Mouse (Mus musculus) hindbrain, embryonic 13.5 days (tissue): Measurements from ENCODE around the gene Spats1. TPM values are rescaled to one million over a fixed set of nuclear protein-coding genes. Genes with fewer than 3 reads are reported as not detected.
A peak's percentile ranks its signal among the peaks of the same experiment; 100 is the strongest.
"Not testable (repeated sequence)": the region's sequence is repeated elsewhere in the genome, so short reads cannot be mapped to it uniquely, and the experiment has no call there.

Source experiments
- ATAC-seq: fragments of 200-750 bp; cut with Nextera tagmentation; 2 replicates; pipeline ENCODE4 v1.8.0; 2017; ENCODE audit warnings: moderate TSS enrichment; ENCODE audit not compliant: low FRiP score
- H3K27ac ChIP-seq: fragments of 300-500 bp; sonication (generic); 2 replicates; pipeline ENCODE4 v1.5.1; 2015; ENCODE audit warnings: inconsistent platforms, mild to moderate bottlenecking, moderate library complexity
- H3K27me3 ChIP-seq: fragments of 300-500 bp; sonication (generic); 2 replicates; pipeline ENCODE4 v1.6.1; 2015; ENCODE audit warnings: mild to moderate bottlenecking, inconsistent platforms
- H3K36me3 ChIP-seq: fragments of 300-500 bp; sonication (generic); 2 replicates; pipeline ENCODE4 v1.6.1; 2015; ENCODE audit warnings: mild to moderate bottlenecking, inconsistent platforms
- H3K4me1 ChIP-seq: fragments of 300-500 bp; sonication (generic); replicated peaks from 2 replicates; pipeline ENCODE4 v1.6.1; 2015; ENCODE audit warnings: inconsistent platforms
- H3K4me2 ChIP-seq: fragments of 300-500 bp; sonication (generic); 2 replicates; pipeline ENCODE4 v1.6.1; 2015; ENCODE audit warnings: inconsistent platforms, mild to moderate bottlenecking, moderate library complexity
- H3K4me3 ChIP-seq: fragments of 300-500 bp; sonication (generic); 2 replicates; pipeline ENCODE4 v1.5.1; 2015; ENCODE audit warnings: mild to moderate bottlenecking, inconsistent platforms
- H3K9ac ChIP-seq: fragments of 300-500 bp; sonication (generic); 2 replicates; pipeline ENCODE4 v1.6.1; 2015; ENCODE audit warnings: mild to moderate bottlenecking, inconsistent platforms
- H3K9me3 ChIP-seq: fragments of 300-500 bp; sonication (generic); 2 replicates; pipeline ENCODE4 v1.6.1; 2016; ENCODE audit warnings: inconsistent platforms
- WGBS: fragments of 180-500 bp; shearing (Covaris S2); methylation state at CpG from one replicate; pipeline ENCODE4 v1.1.7; 2015; 5-methylcytosine and 5-hydroxymethylcytosine counted together
- polyA plus RNA-seq: library from polyadenylated mRNA; unstranded; fragments of >200 nt; fragmentation: Nextera tagmentation; extraction: Ambion mirVana; gene quantifications from 2 replicates; pipeline ENCODE4 v1.2.1, GENCODE M21; 2015

Gene Spats1
- polyA plus RNA-seq, 1 experiment from 2014 or later = 2.1 TPM

GRCm38 (mm10) chr17:45456260-45457152 is 18.7 kb downstream of the Spats1 start:
- 0 out of 2 replicates have a peak, but pooled peaks have one; percentile 24 for ATAC-seq
- H3K27me3 ChIP-seq = no peaks in the 10 kb centered on the region
- no peak overlapping the region for H3K4me3 ChIP-seq
- no peaks in the 10 kb centered on the region for H3K36me3 ChIP-seq
- peak overlapping the region; percentile 78 for H3K27ac ChIP-seq
- peak overlapping the region; percentile 43; the same call in 1 of the 2 replicates for H3K9ac ChIP-seq
- WGBS = 32% methylated on average over 13 of the region's 13 CpGs
- no peaks in the 10 kb centered on the region for H3K9me3 ChIP-seq
- peaks cover 14% of the 10 kb centered on the region for H3K4me1 ChIP-seq
- H3K4me2 ChIP-seq = 0 out of 2 replicates have a peak overlapping the region, but pooled peaks have one; percentile 6

DNA sequence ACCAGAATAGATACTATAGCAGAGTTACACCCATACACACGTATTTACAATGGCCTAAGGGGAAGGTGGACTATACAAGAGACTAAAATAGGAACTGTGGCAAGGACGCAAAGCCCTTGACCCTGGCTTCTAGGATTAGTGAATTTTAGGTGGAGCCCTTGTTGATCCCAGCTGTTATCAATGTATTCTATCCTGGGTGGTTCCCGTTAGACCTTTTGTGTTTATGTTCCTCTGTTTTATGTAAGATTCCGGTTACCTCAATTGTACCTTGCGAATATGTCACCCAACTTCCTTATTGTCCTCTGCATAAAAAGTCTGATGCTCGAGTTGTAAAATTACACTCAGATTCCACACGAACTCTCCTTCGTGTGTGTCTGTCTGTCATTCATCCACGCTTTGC is 19.4 kb downstream of the Spats1 start:
- not testable (repeated sequence) for H3K4me3 ChIP-seq, H3K27me3 ChIP-seq, ATAC-seq, H3K9me3 ChIP-seq, H3K4me2 ChIP-seq, H3K36me3 ChIP-seq, H3K9ac ChIP-seq, H3K27ac ChIP-seq
- peaks cover 14% of the 10 kb centered on the region for H3K4me1 ChIP-seq
- 79% methylated on average over 9 of the region's 9 CpGs for whole genome bisulfite sequencing

- Histone ChIP-seq H3K4me3 (no peak overlapping the region), H3K36me3 (no peaks in the 10 kb centered on the region), H3K27me3 (no peaks in the 10 kb centered on the region), H3K9ac (no peak overlapping the region), H3K4me2 (no peak overlapping the region), H3K9me3 (no peaks in the 10 kb centered on the region), H3K27ac (no peak overlapping the region), H3K4me1 (peaks cover 14% of the 10 kb centered on the region)
- 95% methylated on average over 2 of the region's 2 CpGs for WGBS
- ATAC-seq = no peak
Measured at GRCm38 (mm10) chr17:45454794-45455193, 20.4 kb downstream of the Spats1 start.

DNA sequence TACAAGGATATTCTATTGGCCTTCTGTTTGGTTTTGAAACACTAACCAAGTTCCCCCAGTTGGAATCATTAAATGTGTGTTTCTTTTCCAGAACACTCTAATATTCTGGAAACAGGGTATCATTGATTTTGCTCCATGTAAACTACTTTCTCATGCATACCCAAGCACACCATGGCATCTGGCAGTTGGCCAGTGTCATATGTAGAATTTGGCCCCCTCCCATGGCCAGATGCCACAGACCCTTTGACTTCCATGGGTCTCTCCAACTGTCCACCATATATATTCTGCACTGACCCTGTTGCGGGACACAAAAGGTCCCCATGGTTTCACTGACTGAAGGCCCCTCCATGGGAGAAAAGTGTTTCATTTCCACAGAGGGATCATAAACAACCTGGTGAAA is 22.9 kb downstream of the Spats1 start:
- H3K4me3 ChIP-seq = no peak overlapping the region
- no peak overlapping the region for H3K27ac ChIP-seq
- H3K4me2 ChIP-seq = no peak overlapping the region
- H3K9me3 ChIP-seq = no peaks in the 10 kb centered on the region
- ATAC-seq = no peak
- H3K9ac ChIP-seq = no peak overlapping the region
- H3K36me3 ChIP-seq = peaks cover 3% of the 10 kb centered on the region; the same call in 1 of the 2 replicates
- peaks cover 11% of the 10 kb centered on the region for H3K4me1 ChIP-seq
- WGBS = 100% methylated on average over 1 of the region's 1 CpGs
- no peaks in the 10 kb centered on the region for H3K27me3 ChIP-seq

DNA sequence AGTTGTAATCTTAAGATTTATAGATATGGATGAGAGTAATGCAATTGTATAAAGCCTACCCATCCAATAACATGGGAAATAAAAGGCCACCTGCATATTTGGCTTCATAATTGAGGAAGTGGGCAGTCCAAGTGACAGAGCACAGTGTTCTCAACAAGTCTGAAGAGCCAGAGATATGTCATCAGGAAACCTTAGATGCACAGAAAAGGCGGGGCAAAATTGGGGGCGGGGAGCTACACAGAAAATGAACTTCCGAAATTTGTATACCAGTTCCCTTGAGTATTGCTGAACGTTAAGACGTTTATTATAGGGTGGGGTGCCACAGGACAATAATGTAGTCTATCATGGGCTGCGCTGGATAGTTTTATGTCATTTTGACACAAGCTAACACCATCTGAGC is 25.1 kb downstream of the Spats1 start:
- Histone ChIP-seq H3K27me3 (no peaks in the 10 kb centered on the region), H3K27ac (no peak overlapping the region), H3K9ac (no peak overlapping the region), H3K4me2 (no peak overlapping the region), H3K36me3 (peaks cover 3% of the 10 kb centered on the region), H3K9me3 (no peaks in the 10 kb centered on the region), H3K4me3 (no peak overlapping the region), H3K4me1 (no peaks in the 10 kb centered on the region)
- ATAC-seq = no peak
- 94% methylated on average over 6 of the region's 6 CpGs for WGBS

GRCm38 (mm10) chr17:45449586-45449985 is 25.6 kb downstream of the Spats1 start:
- Histone ChIP-seq H3K4me3 (no peak overlapping the region), H3K27ac (no peak overlapping the region), H3K9ac (no peak overlapping the region), H3K4me1 (no peaks in the 10 kb centered on the region), H3K27me3 (no peaks in the 10 kb centered on the region), H3K36me3 (peaks cover 6% of the 10 kb centered on the region), H3K9me3 (no peaks in the 10 kb centered on the region), H3K4me2 (no peak overlapping the region)
- no peak for ATAC-seq
- 96% methylated on average over 8 of the region's 8 CpGs for WGBS

DNA sequence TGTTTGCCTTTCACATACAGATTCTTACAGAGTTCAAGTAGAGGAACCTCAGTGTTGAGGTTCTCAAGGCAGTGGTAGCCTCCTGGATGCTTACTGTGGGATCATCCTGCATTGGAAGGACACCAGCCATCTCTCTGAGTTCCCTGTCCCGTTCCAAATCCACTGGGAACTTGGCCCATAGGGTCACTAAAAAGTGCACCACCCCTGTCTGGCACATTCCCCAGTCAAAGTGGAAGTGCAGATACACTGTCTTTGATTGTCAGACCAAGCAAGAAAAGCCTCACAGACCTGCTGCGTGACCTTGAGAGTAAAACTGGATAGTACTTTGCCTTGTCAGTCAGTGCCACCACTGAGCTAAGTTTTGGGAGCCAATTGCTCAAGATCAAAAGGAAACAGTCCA is 28.2 kb downstream of the Spats1 start:
- 93% methylated on average over 2 of the region's 2 CpGs for WGBS
- no peaks in the 10 kb centered on the region for H3K4me1 ChIP-seq
- no peak overlapping the region for H3K9ac ChIP-seq

GRCm38 (mm10) chr17:45445923-45446322 is 29.3 kb downstream of the Spats1 start:
- Histone ChIP-seq H3K9ac (no peak overlapping the region), H3K9me3 (no peaks in the 10 kb centered on the region), H3K4me1 (no peaks in the 10 kb centered on the region), H3K27ac (no peak overlapping the region), H3K27me3 (no peaks in the 10 kb centered on the region), H3K36me3 (peaks cover 9% of the 10 kb centered on the region), H3K4me2 (no peak overlapping the region), H3K4me3 (no peak overlapping the region)
- ATAC-seq = no peak
- 89% methylated on average over 4 of the region's 4 CpGs for WGBS

More for the DNA sequence above, 28.2 kb downstream of the Spats1 start:
- no peak for ATAC-seq
- H3K27ac ChIP-seq = no peak overlapping the region
- no peak overlapping the region for H3K4me3 ChIP-seq
- peaks cover 9% of the 10 kb centered on the region for H3K36me3 ChIP-seq
- H3K27me3 ChIP-seq = no peaks in the 10 kb centered on the region
- no peak overlapping the region for H3K4me2 ChIP-seq
- no peaks in the 10 kb centered on the region for H3K9me3 ChIP-seq

DNA sequence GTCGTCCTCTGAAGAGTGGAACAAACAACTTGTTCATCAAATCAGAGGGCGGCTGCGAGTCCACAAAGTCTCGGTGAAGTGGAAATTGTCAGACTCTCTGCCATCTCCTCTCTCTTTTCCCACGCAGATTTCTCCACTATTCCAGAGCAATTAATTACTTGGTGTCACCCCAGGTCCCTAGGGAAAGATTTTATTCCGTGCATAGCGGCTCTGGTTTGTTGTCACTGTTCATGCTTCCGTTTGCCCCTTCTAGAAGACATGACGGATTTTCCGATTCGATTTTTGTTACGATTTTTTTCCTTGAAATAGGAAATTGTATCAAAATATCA is 41.0 kb downstream of the Spats1 start:
- WGBS = 9% methylated on average over 12 of the region's 12 CpGs
- Histone ChIP-seq H3K36me3 (peaks cover 9% of the 10 kb centered on the region), H3K27me3 (no peaks in the 10 kb centered on the region), H3K4me1 (peaks cover 32% of the 10 kb centered on the region), H3K4me3 (peak overlapping the region; percentile 84), H3K9me3 (no peaks in the 10 kb centered on the region), H3K4me2 (peak overlapping the region; percentile 76), H3K9ac (peak overlapping the region; percentile 87), H3K27ac (peak overlapping the region; percentile 94)
- ATAC-seq = no peak

DNA sequence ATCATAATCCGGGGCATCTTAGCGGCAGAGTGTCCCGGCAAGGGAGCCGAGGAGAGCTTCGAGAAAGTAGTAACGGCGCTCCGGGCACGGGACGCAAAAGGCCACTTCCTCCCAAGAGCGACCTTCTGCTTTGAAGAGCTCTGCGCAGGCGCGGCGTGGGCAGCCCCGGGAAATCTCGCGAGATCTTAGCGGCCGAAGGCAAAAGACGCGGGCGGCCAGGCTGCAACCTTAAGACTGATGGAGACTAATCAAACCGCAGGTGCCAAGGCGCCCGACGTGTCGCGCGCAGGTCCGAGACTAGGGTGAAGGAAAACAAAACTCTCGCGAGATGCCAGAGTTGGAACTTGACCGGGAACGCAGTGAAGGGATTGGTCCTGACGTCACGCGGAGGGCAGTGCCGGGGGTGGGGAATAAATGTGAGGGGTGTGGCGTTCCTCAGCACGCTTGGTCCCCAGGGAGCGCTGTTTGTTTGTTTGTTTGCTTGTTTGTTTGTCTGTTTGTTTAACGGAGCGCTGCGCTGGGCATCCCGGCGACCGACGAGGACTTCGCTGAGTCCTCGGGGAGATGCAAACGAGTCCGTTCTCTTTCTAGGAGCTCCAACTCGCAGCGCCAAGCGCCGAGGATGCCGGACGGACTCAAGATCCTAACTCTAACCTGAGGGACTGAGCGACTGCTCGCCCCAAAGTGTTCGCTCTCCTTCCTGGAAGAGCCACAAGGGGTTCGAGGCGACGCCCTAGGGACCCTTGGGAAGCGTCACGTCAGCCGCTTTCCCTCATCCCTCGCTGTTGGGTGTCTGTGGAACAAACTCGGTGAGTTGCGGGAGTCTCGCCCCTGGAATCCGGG is 41.6 kb downstream of the Spats1 start, which contains the start of gene Cdc5l:
TSS of gene Cdc5l (minus strand) at position 319 of the 843 bp plus-strand sequence.
- Histone ChIP-seq H3K9me3 (no peaks in the 10 kb centered on the region), H3K4me3 (peak within 1 kb of the TSS; percentile 84), H3K36me3 (peaks cover 6% of the 10 kb centered on the region), H3K4me2 (peak within 1 kb of the TSS; percentile 91), H3K27ac (peak within 1 kb of the TSS; percentile 94), H3K4me1 (peaks cover 32% of the 10 kb centered on the region), H3K9ac (peak within 1 kb of the TSS; percentile 87), H3K27me3 (no peaks in the 10 kb centered on the region)
- under 1% methylated on average over 73 of the region's 73 CpGs for WGBS
- ATAC-seq = peak; percentile 97

DNA sequence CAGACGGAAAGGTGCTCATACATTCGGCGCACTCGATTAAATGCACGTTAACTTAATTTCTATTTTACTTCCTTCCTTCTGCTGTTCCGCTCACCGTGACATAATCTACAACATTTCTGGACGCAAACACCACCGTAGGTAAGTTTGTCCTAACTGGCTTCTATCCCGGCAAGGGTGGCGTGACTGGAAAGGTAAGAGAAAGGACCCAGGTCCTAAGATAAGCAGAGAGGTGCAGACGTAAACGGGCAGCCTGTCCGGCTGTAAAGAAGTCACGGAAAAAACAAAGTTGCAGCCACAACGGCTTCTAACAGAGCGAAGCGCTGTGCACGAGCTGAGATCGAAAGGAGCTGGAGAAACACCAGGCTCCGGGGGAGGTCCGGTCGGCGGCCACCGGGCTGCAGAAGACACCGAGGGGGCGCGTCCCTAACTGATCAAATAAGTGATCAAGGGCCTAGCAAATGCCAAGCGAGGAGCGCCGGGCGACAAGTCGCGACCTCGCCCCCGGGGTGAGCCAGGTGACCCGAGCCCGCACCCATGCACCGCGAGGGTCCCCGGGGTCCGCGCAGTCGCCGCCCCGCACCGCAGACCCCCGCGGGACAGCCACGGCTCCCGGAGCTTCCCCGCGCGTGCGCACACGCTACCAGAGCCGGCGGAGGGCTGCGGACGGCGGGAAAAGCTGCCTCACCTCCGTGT is 42.4 kb downstream of the Spats1 start:
- peaks cover 32% of the 10 kb centered on the region for H3K4me1 ChIP-seq
- WGBS = under 1% methylated on average over 60 of the region's 62 CpGs
- H3K9me3 ChIP-seq = no peaks in the 10 kb centered on the region
- H3K27me3 ChIP-seq = no peaks in the 10 kb centered on the region
- H3K9ac ChIP-seq = peak overlapping the region; percentile 87
- H3K4me3 ChIP-seq = peak overlapping the region; percentile 84
- H3K36me3 ChIP-seq = peaks cover 6% of the 10 kb centered on the region
- H3K4me2 ChIP-seq = peak overlapping the region; percentile 91
- peak overlapping the region; percentile 94 for H3K27ac ChIP-seq
- ATAC-seq = peak; percentile 86

GRCm38 (mm10) chr17:45432007-45432406 is 43.2 kb downstream of the Spats1 start:
- ATAC-seq = no peak
- peaks cover 32% of the 10 kb centered on the region for H3K4me1 ChIP-seq
- WGBS = 88% methylated on average over 3 of the region's 3 CpGs
- no peaks in the 10 kb centered on the region for H3K9me3 ChIP-seq
- H3K27ac ChIP-seq = no peak overlapping the region
- no peaks in the 10 kb centered on the region for H3K27me3 ChIP-seq
- peaks cover 12% of the 10 kb centered on the region for H3K36me3 ChIP-seq
- H3K4me2 ChIP-seq = peak overlapping the region; percentile 91
- H3K4me3 ChIP-seq = peak overlapping the region; percentile 84
- peak overlapping the region; percentile 87 for H3K9ac ChIP-seq
